Mouse (Mus musculus) myocyte (in vitro differentiated cells): ENCODE results near the gene Mgat3.

ENCODE experiments used
- CEBPB ChIP-seq: IDR thresholded peaks from 2 replicates; pipeline ENCODE4 v1.6.1; 2011; ENCODE audit warnings: mild to moderate bottlenecking, moderate library complexity; ENCODE audit not compliant: poor library complexity, insufficient read depth, severe bottlenecking
- E2F4 ChIP-seq: IDR thresholded peaks from one replicate; pipeline ENCODE4 v1.6.1; 2011; ENCODE audit warnings: mild to moderate bottlenecking, control low read depth, moderate library complexity; ENCODE audit not compliant: insufficient read depth
- MYOD1 ChIP-seq, 3 experiments: IDR thresholded peaks; one replicate each; pipeline ENCODE4 v1.6.1; 2011; ENCODE audit warnings: control low read depth in 2 of 3, low read depth in 2 of 3, mild to moderate bottlenecking in 2 of 3, moderate library complexity in 1 of 3; ENCODE audit not compliant: insufficient read length in 2 of 3, control insufficient read depth in 1 of 3
- MYOG ChIP-seq, 3 experiments: IDR thresholded peaks; one replicate each; pipeline ENCODE4 v1.6.1; 2011; ENCODE audit warnings: control low read depth in 2 of 3, low read depth in 2 of 3, mild to moderate bottlenecking in 2 of 3; ENCODE audit not compliant: insufficient read length in 2 of 3, control insufficient read depth in 1 of 3, insufficient read depth in 1 of 3
- POLR2A ChIP-seq: IDR thresholded peaks from one replicate; pipeline ENCODE4 v1.6.1; 2011; ENCODE audit warnings: low read depth, mild to moderate bottlenecking, control low read depth, moderate library complexity; ENCODE audit not compliant: insufficient read length
- POLR2AphosphoS2 ChIP-seq: IDR thresholded peaks from one replicate; pipeline ENCODE4 v1.6.1; 2011; ENCODE audit warnings: low read depth, control low read depth; ENCODE audit not compliant: insufficient read length
- REST ChIP-seq: IDR thresholded peaks from one replicate; pipeline ENCODE4 v1.6.1; 2011; ENCODE audit warnings: mild to moderate bottlenecking, control low read depth, moderate library complexity; ENCODE audit not compliant: insufficient read depth, insufficient read length
- TCF12 ChIP-seq: IDR thresholded peaks from one replicate; pipeline ENCODE4 v1.6.1; 2011; ENCODE audit warnings: mild to moderate bottlenecking, control low read depth; ENCODE audit not compliant: poor library complexity, insufficient read depth, severe bottlenecking
- TCF3 ChIP-seq: IDR thresholded peaks from one replicate; pipeline ENCODE4 v1.6.1; 2011; ENCODE audit warnings: low read depth, control low read depth; ENCODE audit not compliant: insufficient read length

- TF ChIP-seq POLR2A = no peak
- TF ChIP-seq POLR2AphosphoS2 = no peak
- TF ChIP-seq MYOG (IDR thresholded peaks at IDR 0.05; ENCODE audit: control insufficient read depth in 1 of 3, insufficient read depth in 1 of 3, insufficient read length in 2 of 3, low read depth in 2 of 3) = peak in 1 of 3 experiments; percentile 54
- no peak for TF ChIP-seq CEBPB
- TF ChIP-seq TCF3 = no peak
- TF ChIP-seq TCF12 = no peak
- TF ChIP-seq E2F4 = no peak
- peak in 1 of 3 experiments; percentile 46 for TF ChIP-seq MYOD1 (IDR thresholded peaks at IDR 0.05; ENCODE audit: control insufficient read depth in 1 of 3, insufficient read length in 2 of 3, low read depth in 2 of 3)
- no peak for TF ChIP-seq REST
Observed at GRCm38 (mm10) chr15:80146153-80146552, 27.4 kb upstream of the Mgat3 start.
